Mouse (Mus musculus): ENCODE data around the gene Rps13. TPM values are rescaled to one million over a fixed set of nuclear protein-coding genes. Genes with fewer than 3 reads are reported as not detected.

Rps13 gene
- total and polyA plus RNA-seq, 2 experiments: 125 to 198 TPM

DNA sequence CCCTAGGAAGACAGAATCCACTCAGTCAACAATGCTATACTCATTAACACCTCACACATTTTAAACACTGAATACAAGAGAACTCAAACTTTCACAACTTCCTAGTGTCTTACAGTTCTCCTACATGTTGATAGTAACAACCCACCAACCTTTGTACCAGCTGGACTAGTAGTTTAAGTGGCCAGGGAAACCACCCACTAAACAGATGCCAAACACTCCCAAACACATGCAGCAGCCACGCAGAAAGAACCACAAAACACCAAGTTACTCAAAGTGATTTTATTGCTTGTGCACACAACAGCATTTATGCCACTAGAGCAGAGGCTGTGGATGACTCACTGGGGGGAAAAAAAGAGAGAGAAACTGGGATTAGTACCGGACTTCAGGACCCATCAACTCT, 2.7 kb downstream of the Rps13 start:
- Histone ChIP-seq H3K79me2 (ENCODE audit: control insufficient read depth, insufficient read depth, low read length) (peaks cover 6% of the 10 kb centered on the region; the same call in 1 of the 2 replicates), H3K27ac (replicated peaks; ENCODE audit: insufficient read depth, low read depth, low read length) (no peak overlapping the region), H3K27me3 (ENCODE audit: control insufficient read depth, insufficient read depth, low read length) (no peaks in the 10 kb centered on the region), H3K4me1 (ENCODE audit: control insufficient read depth, insufficient read depth, low read length) (peaks cover 5% of the 10 kb centered on the region), H3K36me3 (ENCODE audit: control insufficient read depth, insufficient read depth, low read length) (peaks cover 25% of the 10 kb centered on the region), H3K9ac (ENCODE audit: low read depth, low read length) (no peak overlapping the region), H3K4me3 (ENCODE audit: insufficient read depth, low read depth, low read length) (no peak overlapping the region)
- no peak for DNase-seq (ENCODE audit: extremely low read depth, low read depth, low spot score)
- 74% methylated on average over 2 of the region's 2 CpGs for WGBS
- TF ChIP-seq CTCF (IDR thresholded peaks at IDR 0.05; ENCODE audit: low read depth, low read length) (no peak), POLR2A (IDR thresholded peaks at IDR 0.05; ENCODE audit: extremely low read depth, insufficient read depth, low read length) (no peak)

DNA sequence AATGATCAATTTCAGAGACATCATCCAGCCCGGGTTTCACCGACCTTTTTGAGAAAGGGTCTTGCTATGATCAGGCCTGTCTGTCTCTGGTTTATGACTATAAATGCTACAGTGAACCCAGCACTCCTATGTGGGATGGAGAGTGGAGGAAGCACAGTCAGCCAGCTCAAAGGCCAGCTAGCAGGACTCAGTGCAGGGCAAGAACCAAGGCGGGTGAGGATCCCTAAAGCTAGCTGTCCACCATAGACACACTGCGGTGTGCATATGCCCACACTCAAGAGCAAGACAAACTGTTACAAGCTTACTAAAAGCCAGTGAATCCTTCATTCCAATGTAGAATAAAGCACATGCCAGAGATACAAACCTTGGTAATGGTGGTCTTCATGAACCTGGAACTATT, 4.1 kb downstream of the Rps13 start:
- TF ChIP-seq POLR2A (IDR thresholded peaks at IDR 0.05; ENCODE audit: extremely low read depth, insufficient read depth, low read length): no peak
- no peak for TF ChIP-seq CTCF (IDR thresholded peaks at IDR 0.05; ENCODE audit: low read depth, low read length)
- Histone ChIP-seq H3K36me3 (ENCODE audit: control insufficient read depth, insufficient read depth, low read length) (peaks cover 25% of the 10 kb centered on the region), H3K4me3 (ENCODE audit: insufficient read depth, low read depth, low read length) (no peak overlapping the region), H3K4me1 (ENCODE audit: control insufficient read depth, insufficient read depth, low read length) (peaks cover 5% of the 10 kb centered on the region), H3K27ac (replicated peaks; ENCODE audit: insufficient read depth, low read depth, low read length) (no peak overlapping the region), H3K27me3 (ENCODE audit: control insufficient read depth, insufficient read depth, low read length) (no peaks in the 10 kb centered on the region), H3K79me2 (ENCODE audit: control insufficient read depth, insufficient read depth, low read length) (peaks cover 6% of the 10 kb centered on the region; the same call in 1 of the 2 replicates), H3K9ac (ENCODE audit: low read depth, low read length) (no peak overlapping the region)
- no peak for DNase-seq (ENCODE audit: extremely low read depth, low read depth, low spot score)
- WGBS: 93% methylated on average over 4 of the region's 4 CpGs

DNA sequence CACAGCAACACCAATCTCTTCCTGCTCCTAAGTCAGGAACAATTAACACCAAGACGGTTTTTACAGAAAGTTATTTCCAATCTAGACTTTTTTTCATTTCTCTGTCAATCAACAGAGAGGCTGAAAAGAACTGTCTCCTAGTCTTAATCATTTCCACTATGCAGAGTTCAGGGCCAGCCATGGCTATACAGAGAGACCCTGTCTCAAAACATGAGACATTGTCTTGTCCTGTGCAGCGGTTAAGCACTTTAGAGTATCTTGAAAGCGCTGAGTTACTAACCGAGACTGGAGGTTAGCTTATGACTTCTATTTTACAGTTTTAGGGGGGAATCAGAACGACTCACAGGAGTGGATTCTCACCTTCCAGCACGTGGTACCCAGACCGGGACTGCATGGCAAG, 5.2 kb downstream of the Rps13 start:
- peaks cover 25% of the 10 kb centered on the region for H3K36me3 ChIP-seq (ENCODE audit: control insufficient read depth, insufficient read depth, low read length)
- H3K9ac ChIP-seq (ENCODE audit: low read depth, low read length): no peak overlapping the region
- 85% methylated on average over 7 of the region's 7 CpGs for WGBS
- H3K4me3 ChIP-seq (ENCODE audit: insufficient read depth, low read depth, low read length): no peak overlapping the region
- H3K79me2 ChIP-seq (ENCODE audit: control insufficient read depth, insufficient read depth, low read length): peaks cover 4% of the 10 kb centered on the region; the same call in 1 of the 2 replicates
- no peaks in the 10 kb centered on the region for H3K27me3 ChIP-seq (ENCODE audit: control insufficient read depth, insufficient read depth, low read length)
- TF ChIP-seq POLR2A (IDR thresholded peaks at IDR 0.05; ENCODE audit: extremely low read depth, insufficient read depth, low read length) (no peak), CTCF (IDR thresholded peaks at IDR 0.05; ENCODE audit: low read depth, low read length) (no peak)
- DNase-seq (ENCODE audit: extremely low read depth, low read depth, low spot score): no peak
- H3K27ac ChIP-seq (replicated peaks; ENCODE audit: insufficient read depth, low read depth, low read length): no peak overlapping the region
- H3K4me1 ChIP-seq (ENCODE audit: control insufficient read depth, insufficient read depth, low read length): peaks cover 2% of the 10 kb centered on the region

DNA sequence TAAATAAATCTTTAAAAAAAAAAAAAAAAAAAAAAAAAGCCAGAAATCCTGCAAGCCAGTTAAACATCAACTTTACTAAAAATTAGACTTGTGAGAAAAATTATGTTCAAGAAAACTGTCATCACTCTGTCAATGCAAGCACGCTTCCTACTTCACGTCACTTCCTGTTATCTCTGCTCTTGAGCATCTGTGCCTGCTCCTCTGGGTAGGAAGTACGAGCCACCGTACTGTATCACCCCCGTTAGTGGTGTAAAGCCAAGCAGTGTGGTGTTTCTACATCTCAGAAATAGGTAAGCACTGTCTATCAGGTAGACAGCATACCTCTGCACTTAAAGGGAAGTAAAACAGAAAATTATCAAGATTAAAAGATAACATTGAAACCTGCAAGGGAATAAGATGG, 6.1 kb downstream of the Rps13 start:
- Histone ChIP-seq H3K4me1 (ENCODE audit: control insufficient read depth, insufficient read depth, low read length) (peaks cover 5% of the 10 kb centered on the region), H3K9ac (ENCODE audit: low read depth, low read length) (no peak overlapping the region), H3K36me3 (ENCODE audit: control insufficient read depth, insufficient read depth, low read length) (peaks cover 25% of the 10 kb centered on the region), H3K4me3 (ENCODE audit: insufficient read depth, low read depth, low read length) (no peak overlapping the region), H3K79me2 (ENCODE audit: control insufficient read depth, insufficient read depth, low read length) (no peaks in the 10 kb centered on the region), H3K27ac (replicated peaks; ENCODE audit: insufficient read depth, low read depth, low read length) (no peak overlapping the region), H3K27me3 (ENCODE audit: control insufficient read depth, insufficient read depth, low read length) (no peaks in the 10 kb centered on the region)
- TF ChIP-seq POLR2A (IDR thresholded peaks at IDR 0.05; ENCODE audit: extremely low read depth, insufficient read depth, low read length) (no peak), CTCF (IDR thresholded peaks at IDR 0.05; ENCODE audit: low read depth, low read length) (no peak)
- no peak for DNase-seq (ENCODE audit: extremely low read depth, low read depth, low spot score)
- 84% methylated on average over 5 of the region's 5 CpGs for WGBS

DNA sequence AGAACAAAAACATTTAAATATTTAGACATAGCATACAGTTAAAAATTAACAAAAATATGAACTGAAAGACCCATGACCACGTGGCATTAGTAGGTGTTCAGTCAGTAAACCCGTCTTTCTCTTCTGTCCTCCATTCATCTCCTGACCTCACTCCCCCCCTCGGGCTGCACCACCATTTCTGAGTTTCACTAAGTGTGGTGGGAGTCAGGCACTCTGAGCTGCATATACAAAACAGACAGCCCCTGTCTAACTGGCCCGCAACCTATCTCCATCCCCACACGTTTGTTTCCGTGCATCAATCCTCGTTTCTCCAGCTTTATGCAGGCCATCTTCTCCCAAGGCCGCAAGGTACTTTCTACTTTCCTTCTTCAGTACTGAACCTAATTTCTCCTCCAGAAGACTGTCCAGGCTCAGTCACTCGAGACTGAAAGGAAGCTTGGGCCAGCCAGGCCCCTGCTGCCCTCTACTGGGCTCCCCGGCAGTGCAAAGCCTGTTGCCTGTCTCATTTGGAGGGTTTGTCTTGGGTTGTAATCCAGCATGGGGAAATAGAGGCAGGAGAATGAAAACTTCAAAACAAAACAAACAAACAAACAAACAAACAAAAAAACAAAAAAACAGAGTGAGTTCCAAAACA, 10.5 kb downstream of the Rps13 start:
- peak; percentile 95 for TF ChIP-seq CTCF (IDR thresholded peaks at IDR 0.05; ENCODE audit: low read depth, low read length)
- TF ChIP-seq POLR2A (IDR thresholded peaks at IDR 0.05; ENCODE audit: extremely low read depth, insufficient read depth, low read length): no peak
- 33% methylated on average over 10 of the region's 10 CpGs for WGBS
- no peaks in the 10 kb centered on the region for H3K36me3 ChIP-seq (ENCODE audit: control insufficient read depth, insufficient read depth, low read length)
- peak; percentile 49 for DNase-seq (ENCODE audit: extremely low read depth, low read depth, low spot score)
- H3K27me3 ChIP-seq (ENCODE audit: control insufficient read depth, insufficient read depth, low read length): no peaks in the 10 kb centered on the region
- no peak overlapping the region for H3K9ac ChIP-seq (ENCODE audit: low read depth, low read length)
- no peaks in the 10 kb centered on the region for H3K79me2 ChIP-seq (ENCODE audit: control insufficient read depth, insufficient read depth, low read length)
- 0 out of 2 replicates have a peak, but pooled peaks cover 3% of the 10 kb centered on the region for H3K4me1 ChIP-seq (ENCODE audit: control insufficient read depth, insufficient read depth, low read length)
- H3K27ac ChIP-seq (replicated peaks; ENCODE audit: insufficient read depth, low read depth, low read length): no peak overlapping the region
- H3K4me3 ChIP-seq (ENCODE audit: insufficient read depth, low read depth, low read length): no peak overlapping the region

DNA sequence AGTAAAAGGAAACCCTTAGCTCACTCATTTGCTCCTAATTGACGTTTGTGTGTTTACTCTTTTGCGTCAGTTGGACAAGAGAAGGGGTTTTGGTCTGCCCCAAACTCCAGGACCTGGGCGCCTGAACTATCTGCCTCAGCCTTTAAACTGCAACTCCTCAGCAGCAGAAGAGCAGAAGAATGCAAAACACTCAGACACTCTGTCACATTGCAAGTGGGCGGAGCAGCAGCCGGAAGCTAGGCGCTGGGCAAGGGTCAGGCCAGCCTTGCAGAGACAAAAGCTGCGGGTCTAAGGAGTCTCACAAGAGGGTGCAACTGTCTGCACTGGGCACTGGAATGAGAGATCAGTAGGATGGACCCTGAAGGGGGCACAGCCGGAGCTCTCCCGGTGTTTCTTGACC, 24.5 kb downstream of the Rps13 start:
- peak; percentile 57 for DNase-seq (ENCODE audit: extremely low read depth, low read depth, low spot score)
- WGBS: 19% methylated on average over 9 of the region's 9 CpGs
- TF ChIP-seq POLR2A (IDR thresholded peaks at IDR 0.05; ENCODE audit: extremely low read depth, insufficient read depth, low read length) (no peak), CTCF (IDR thresholded peaks at IDR 0.05; ENCODE audit: low read depth, low read length) (no peak)
- peak overlapping the region; percentile 15; the same call in 1 of the 2 replicates for H3K27ac ChIP-seq (replicated peaks; ENCODE audit: insufficient read depth, low read depth, low read length)
- peak overlapping the region; percentile 34; the same call in 1 of the 2 replicates for H3K9ac ChIP-seq (ENCODE audit: low read depth, low read length)
- H3K79me2 ChIP-seq (ENCODE audit: control insufficient read depth, insufficient read depth, low read length): peaks cover 4% of the 10 kb centered on the region; the same call in 1 of the 2 replicates
- H3K36me3 ChIP-seq (ENCODE audit: control insufficient read depth, insufficient read depth, low read length): no peaks in the 10 kb centered on the region
- peaks cover 2% of the 10 kb centered on the region; the same call in 1 of the 2 replicates for H3K4me1 ChIP-seq (ENCODE audit: control insufficient read depth, insufficient read depth, low read length)
- peak overlapping the region; percentile 25 for H3K4me3 ChIP-seq (ENCODE audit: insufficient read depth, low read depth, low read length)
- no peaks in the 10 kb centered on the region for H3K27me3 ChIP-seq (ENCODE audit: control insufficient read depth, insufficient read depth, low read length)

All from liver, adult 2 months (tissue).